In genomic region chr7:38184418-38184745, GRCm38 (mm10) we compare ENCODE assay signal across 8 mouse cellular contexts. TPM values are rescaled to one million over a fixed set of nuclear protein-coding genes. Genes with fewer than 3 reads are reported as not detected.
DNase-seq lines count a peak whose midpoint lies in the region; ATAC-seq and TF ChIP-seq lines count a peak whose summit lies in the region.

No protein-coding gene starts in this region.

- H3K27me3 ChIP-seq in thymus, adult 2 months (ENCODE audit: control insufficient read depth, insufficient read depth, low read length) = no peaks in the 10 kb centered on the region
- no peaks in the 10 kb centered on the region for H3K27me3 ChIP-seq in liver, embryonic 14.5 days (ENCODE audit: control insufficient read depth, insufficient read depth, low read length)

- peak overlapping the region; percentile 90 for H3K27ac ChIP-seq in gastrocnemius, adult 2 months
- peak overlapping the region; percentile 71 for H3K27ac ChIP-seq in thymus, adult 2 months (ENCODE audit: control insufficient read depth, insufficient read depth, low read length)
- no peak overlapping the region for H3K27ac ChIP-seq in liver, embryonic 14.5 days

- H3K9me3 ChIP-seq in liver, embryonic 14.5 days (ENCODE audit: control insufficient read depth, low read length) = no peaks in the 10 kb centered on the region

- no peak overlapping the region; the same call in 1 of the 2 replicates for H3K9ac ChIP-seq in liver, embryonic 14.5 days (replicated peaks)

- peak overlapping the region; percentile 85 for H3K4me2 ChIP-seq in liver, embryonic 14.5 days (ENCODE audit: low read depth)

- intact Hi-C loops in gastrocnemius, adult 2 months (cut with DNase I) = no loop called here

- DNase-seq in gastrocnemius, adult 2 months = no peak
- no peak for DNase-seq in gastrocnemius, postnatal 10 days
- no peak for DNase-seq in thymus, adult 2 months
- no peak for DNase-seq in thymus, postnatal 25 days
- no peak for DNase-seq in liver, embryonic 14.5 days (ENCODE audit: low read depth in 3 of 3, low spot score in 3 of 3)
- no peak for DNase-seq in embryo, embryonic 10 days (ENCODE audit: low spot score)
- no peak for DNase-seq in frontal cortex, adult 2 months (ENCODE audit: extremely low spot score in 1 of 2, low spot score in 1 of 2)

- no peak for TF ChIP-seq POLR2A in thymus, adult 2 months (IDR thresholded peaks at IDR 0.05; ENCODE audit: control insufficient read depth, extremely low read depth, insufficient read depth, low read length, poor library complexity)

- H3K4me1 ChIP-seq in thymus, adult 2 months (replicated peaks; ENCODE audit: control insufficient read depth, insufficient read depth, low read length) = peaks cover 44% of the 10 kb centered on the region
- H3K4me1 ChIP-seq in liver, embryonic 14.5 days (replicated peaks; ENCODE audit: control insufficient read depth in 2 of 2, insufficient read depth in 2 of 2, low read length in 1 of 2) = peaks cover 0 to 10% of the 10 kb centered on the region in 2 experiments; a peak in 2 of 4 replicates

- TF ChIP-seq CTCF in gastrocnemius, adult 2 months (IDR thresholded peaks at IDR 0.05) = no peak
- TF ChIP-seq CTCF in thymus, adult 2 months (IDR thresholded peaks at IDR 0.05; ENCODE audit: borderline replicate concordance, control insufficient read depth, extremely low read depth, insufficient read depth, low read length, poor library complexity) = no peak
- no peak for TF ChIP-seq CTCF in liver, embryonic 14.5 days (IDR thresholded peaks at IDR 0.05; ENCODE audit: low read depth)

- TF ChIP-seq EP300 in liver, embryonic 14.5 days (IDR thresholded peaks at IDR 0.05; ENCODE audit: low read depth) = no peak

- 9% methylated on average over 1 of the region's 1 CpGs for WGBS in thymus, adult 2 months
- 13% methylated on average over 1 of the region's 1 CpGs for WGBS in liver, embryonic 14.5 days (ENCODE audit: insufficient replicate concordance)

- no peak for ATAC-seq in liver, embryonic 14.5 days (ENCODE audit: insufficient read depth)
- ATAC-seq in erythroid progenitor cell, adult 5-6 weeks (replicated peaks; ENCODE audit: low FRiP score, poor library complexity, severe bottlenecking) = no peak

- H3K4me3 ChIP-seq in gastrocnemius, adult 2 months = peak overlapping the region; percentile 93
- H3K4me3 ChIP-seq in thymus, adult 2 months (ENCODE audit: control insufficient read depth, insufficient read depth, low read length) = peak overlapping the region; percentile 77
- H3K4me3 ChIP-seq in liver, embryonic 14.5 days (ENCODE audit: insufficient read depth in 1 of 2, low read depth in 2 of 2, low read length in 2 of 2) = peak overlapping the region; percentile 61 to 70; a peak in 3 of 4 replicates

- no peaks in the 10 kb centered on the region for H3K36me3 ChIP-seq in thymus, adult 2 months (ENCODE audit: control insufficient read depth, insufficient read depth, low read length)
- H3K36me3 ChIP-seq in liver, embryonic 14.5 days (replicated peaks; ENCODE audit: control insufficient read depth, insufficient read depth, low read depth) = no peaks in the 10 kb centered on the region

RNA-seq across cellular contexts. Expression of gene 1600014C10Rik, which starts 1.4 kb away (rescaled TPM):
- total RNA-seq in gastrocnemius, adult 2 months (2021) = 10 to 100 TPM; 23.4 to 31.9 TPM
- 10 to 100 TPM; 15.1 to 15.8 TPM for total RNA-seq in gastrocnemius, postnatal 10 days (2021)
- polyA plus RNA-seq in thymus, adult 2 months (2012; rRNA removed) = 30.9 and 44.8 TPM in 2 replicates
- 3.6 and 4.7 TPM in 2 replicates for polyA plus RNA-seq in liver, embryonic 14.5 days (2012; rRNA removed)
- polyA plus RNA-seq in liver, embryonic 14.5 days (2014; fragmentation: Nextera tagmentation; extraction: Ambion mirVana) = 10.3 and 11.2 TPM in 2 replicates
- polyA plus RNA-seq in frontal cortex, adult 2 months (2012; rRNA removed) = 25.9 and 26.7 TPM in 2 replicates
- 2.9 and 3.2 TPM in 2 replicates for total RNA-seq in erythroid progenitor cell, adult 5-6 weeks (2015; ENCODE audit: low replicate concordance)
- total RNA-seq in erythroid progenitor cell, adult 5-6 weeks (2017; ENCODE audit: low replicate concordance) = 3.3 and 3.6 TPM in 2 replicates

RNA-seq across cellular contexts. Expression of gene Plekhf1, which starts 43.4 kb away (rescaled TPM):
- total RNA-seq in gastrocnemius, adult 2 months (2021) = 10 to 100 TPM in 1 of 2 experiments, 1 to 10 TPM in 1; 6.6 to 15.0 TPM
- total RNA-seq in gastrocnemius, postnatal 10 days (2021) = 1 to 10 TPM; 5.7 to 9.4 TPM
- 5.8 and 6.2 TPM in 2 replicates for polyA plus RNA-seq in thymus, adult 2 months (2012; rRNA removed)
- polyA plus RNA-seq in liver, embryonic 14.5 days (2012; rRNA removed) = 0.24 and 0.26 TPM in 2 replicates
- 0.37 and 0.38 TPM in 2 replicates for polyA plus RNA-seq in liver, embryonic 14.5 days (2014; fragmentation: Nextera tagmentation; extraction: Ambion mirVana)
- 1.4 and 1.8 TPM in 2 replicates for polyA plus RNA-seq in frontal cortex, adult 2 months (2012; rRNA removed)
- total RNA-seq in erythroid progenitor cell, adult 5-6 weeks (2015; ENCODE audit: low replicate concordance) = not detected in 2 replicates
- total RNA-seq in erythroid progenitor cell, adult 5-6 weeks (2017; ENCODE audit: low replicate concordance) = 0.13 TPM in 1 of 2 replicates, not detected in the other

Comparison
In these comparisons a context has a peak if more than half of its experiments do, and no peak if none do; other contexts are left out.
1. RNA of gene Plekhf1, which starts 43.4 kb away (total RNA-seq): 6.6 to 15.0 TPM in gastrocnemius, adult 2 months and 5.7 to 9.4 TPM in gastrocnemius, postnatal 10 days; 0.13 TPM in erythroid progenitor cell, adult 5-6 weeks; every median in the first group is over 4 times any median in the second.
2. Peak in every context shown above with its lines, with median percentiles within 50 percentile points of each other: H3K4me3 ChIP-seq.